Mouse (Mus musculus): ENCODE results near the gene Trim69. TPM values are rescaled to one million over a fixed set of nuclear protein-coding genes. Genes with fewer than 3 reads are reported as not detected.

Gene Trim69
- polyA plus RNA-seq, 1 experiment from 2014 or later, result not detected

- H3K36me3 ChIP-seq, result no peaks in the 10 kb centered on the region
- H3K4me3 ChIP-seq (replicated peaks), result no peak overlapping the region
- H3K4me2 ChIP-seq, result no peak overlapping the region
- no peak for ATAC-seq (ENCODE audit: insufficient number of reproducible peaks, insufficient read depth, low FRiP score, low TSS enrichment, low read depth)
- no peak overlapping the region for H3K27ac ChIP-seq
- no peaks in the 10 kb centered on the region for H3K9me3 ChIP-seq
- no peaks in the 10 kb centered on the region for H3K4me1 ChIP-seq (replicated peaks)
- WGBS, result 86% methylated on average over 6 of the region's 6 CpGs
- no peaks in the 10 kb centered on the region for H3K27me3 ChIP-seq
- no peak overlapping the region for H3K9ac ChIP-seq (replicated peaks)
These were observed 10.8 kb downstream of the Trim69 start for GRCm38 (mm10) chr2:122171292-122171691.

DNA sequence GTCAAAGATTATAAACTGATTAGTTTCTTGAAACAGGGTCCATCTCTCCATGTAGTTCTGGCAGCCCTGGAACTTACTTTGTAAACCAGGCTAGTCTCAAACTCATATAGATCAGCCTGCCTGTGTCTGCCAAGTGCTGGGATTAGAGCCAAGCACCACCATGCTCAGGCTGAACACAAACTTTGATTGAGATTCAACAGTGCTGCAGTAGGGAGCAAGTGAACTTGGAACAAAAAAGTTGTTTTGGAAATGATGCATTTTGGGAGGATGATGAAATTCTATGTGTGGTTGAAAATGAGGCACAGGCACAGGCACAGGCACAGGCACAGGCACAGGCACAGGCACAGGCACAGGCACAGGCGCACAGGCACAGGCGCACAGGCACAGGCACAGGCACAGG lies 11.7 kb downstream of the Trim69 start:
- Histone ChIP-seq H3K9me3 (no peaks in the 10 kb centered on the region), H3K36me3 (no peaks in the 10 kb centered on the region), H3K27me3 (no peaks in the 10 kb centered on the region), H3K9ac (replicated peaks) (no peak overlapping the region), H3K27ac (no peak overlapping the region), H3K4me1 (replicated peaks) (no peaks in the 10 kb centered on the region), H3K4me2 (no peak overlapping the region), H3K4me3 (replicated peaks) (no peak overlapping the region)
- WGBS, result 88% methylated on average over 2 of the region's 2 CpGs
- no peak for ATAC-seq (ENCODE audit: insufficient number of reproducible peaks, insufficient read depth, low FRiP score, low TSS enrichment, low read depth)

- H3K4me3 ChIP-seq (replicated peaks), result no peak overlapping the region
- no peaks in the 10 kb centered on the region for H3K9me3 ChIP-seq
- no peak overlapping the region for H3K27ac ChIP-seq
- no peak overlapping the region for H3K9ac ChIP-seq (replicated peaks)
- no peak overlapping the region for H3K4me2 ChIP-seq
- no peaks in the 10 kb centered on the region for H3K36me3 ChIP-seq
- no peaks in the 10 kb centered on the region for H3K4me1 ChIP-seq (replicated peaks)
- WGBS, result 79% methylated on average over 8 of the region's 8 CpGs
- no peak for ATAC-seq (ENCODE audit: insufficient number of reproducible peaks, insufficient read depth, low FRiP score, low TSS enrichment, low read depth)
- H3K27me3 ChIP-seq, result no peaks in the 10 kb centered on the region
These were observed 19.7 kb downstream of the Trim69 start for GRCm38 (mm10) chr2:122180051-122180822.

GRCm38 (mm10) chr2:122185086-122185485 lies 24.6 kb downstream of the Trim69 start:
- H3K27me3 ChIP-seq, result no peaks in the 10 kb centered on the region
- no peaks in the 10 kb centered on the region for H3K4me1 ChIP-seq (replicated peaks)
- H3K9me3 ChIP-seq, result peaks cover 4% of the 10 kb centered on the region; the same call in 1 of the 2 replicates
- 82% methylated on average over 4 of the region's 4 CpGs for WGBS
- no peak overlapping the region for H3K4me3 ChIP-seq (replicated peaks)
- no peak for ATAC-seq (ENCODE audit: insufficient number of reproducible peaks, insufficient read depth, low FRiP score, low TSS enrichment, low read depth)
- H3K9ac ChIP-seq (replicated peaks), result no peak overlapping the region
- H3K36me3 ChIP-seq, result no peaks in the 10 kb centered on the region
- H3K4me2 ChIP-seq, result no peak overlapping the region
- no peak overlapping the region for H3K27ac ChIP-seq

DNA sequence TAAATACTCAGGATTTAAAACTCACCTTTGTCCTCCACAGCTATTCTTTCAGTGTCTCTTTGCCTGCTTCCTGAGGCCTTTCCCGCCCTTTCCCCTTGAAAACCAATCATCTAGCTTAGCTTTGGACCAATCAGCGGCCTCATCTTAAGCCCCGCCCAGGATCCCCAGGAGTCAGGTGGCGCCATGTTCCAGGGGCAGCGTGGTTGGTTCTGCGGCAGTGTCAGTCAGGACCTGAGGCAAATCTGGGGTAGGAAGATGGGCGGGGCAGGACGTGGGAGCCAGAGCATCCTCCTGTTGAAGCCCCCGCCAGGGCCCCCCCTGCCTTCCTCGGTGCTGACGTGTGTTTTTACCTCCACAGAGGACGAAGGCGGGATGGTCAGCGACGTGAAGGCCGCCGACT lies 25.6 kb downstream of the Trim69 start, which contains the start of the genes Patl2 and Terb2:
Patl2 (minus strand) TSS at position 84 of the 400 bp plus-strand sequence.
Terb2 (plus strand) TSS at position 167 of the 400 bp plus-strand sequence.
- peaks cover 4% of the 10 kb centered on the region; the same call in 1 of the 2 replicates for H3K9me3 ChIP-seq
- H3K27ac ChIP-seq, result no peak within 1 kb of the TSS
- no peaks in the 10 kb centered on the region for H3K27me3 ChIP-seq
- no peak within 1 kb of the TSS for H3K9ac ChIP-seq (replicated peaks)
- 74% methylated on average over 17 of the region's 17 CpGs for WGBS
- no peaks in the 10 kb centered on the region for H3K36me3 ChIP-seq
- no peak for ATAC-seq (ENCODE audit: insufficient number of reproducible peaks, insufficient read depth, low FRiP score, low TSS enrichment, low read depth)
- no peak within 1 kb of the TSS for H3K4me2 ChIP-seq
- no peaks in the 10 kb centered on the region for H3K4me1 ChIP-seq (replicated peaks)
- no peak within 1 kb of the TSS for H3K4me3 ChIP-seq (replicated peaks)

DNA sequence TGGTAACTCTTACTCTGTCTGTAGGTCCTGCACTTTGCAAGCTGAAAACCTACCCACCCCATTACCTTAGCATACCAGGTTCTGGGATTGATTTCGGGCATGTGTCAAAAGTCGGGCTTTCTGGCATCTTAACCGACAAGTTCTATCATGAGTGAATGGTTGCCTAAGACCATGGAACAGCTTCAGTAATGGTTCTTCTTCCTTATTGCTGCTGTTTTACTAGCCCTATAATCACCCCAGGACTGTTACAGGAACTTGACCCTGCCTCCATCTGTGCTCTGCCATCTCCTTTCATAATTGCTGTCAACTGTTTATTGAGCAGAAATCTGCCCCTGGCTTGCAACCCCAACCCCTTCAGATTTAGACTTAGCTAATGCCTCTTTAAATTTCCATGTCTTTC lies 26.3 kb downstream of the Trim69 start:
- H3K27me3 ChIP-seq, result no peaks in the 10 kb centered on the region
- no peaks in the 10 kb centered on the region for H3K4me1 ChIP-seq (replicated peaks)
- H3K27ac ChIP-seq, result no peak overlapping the region
- no peaks in the 10 kb centered on the region for H3K36me3 ChIP-seq
- WGBS, result 63% methylated on average over 3 of the region's 3 CpGs
- no peak overlapping the region for H3K4me3 ChIP-seq (replicated peaks)
- H3K4me2 ChIP-seq, result no peak overlapping the region
- no peak for ATAC-seq (ENCODE audit: insufficient number of reproducible peaks, insufficient read depth, low FRiP score, low TSS enrichment, low read depth)
- H3K9me3 ChIP-seq, result peaks cover 4% of the 10 kb centered on the region; the same call in 1 of the 2 replicates
- H3K9ac ChIP-seq (replicated peaks), result no peak overlapping the region

- no peaks in the 10 kb centered on the region for H3K36me3 ChIP-seq
- ATAC-seq (ENCODE audit: insufficient number of reproducible peaks, insufficient read depth, low FRiP score, low TSS enrichment, low read depth), result no peak
- H3K4me1 ChIP-seq (replicated peaks), result no peaks in the 10 kb centered on the region
- 80% methylated on average over 3 of the region's 3 CpGs for WGBS
- H3K27ac ChIP-seq, result no peak overlapping the region
- H3K27me3 ChIP-seq, result no peaks in the 10 kb centered on the region
- no peak overlapping the region for H3K4me3 ChIP-seq (replicated peaks)
- H3K9ac ChIP-seq (replicated peaks), result no peak overlapping the region
- no peaks in the 10 kb centered on the region for H3K9me3 ChIP-seq
- no peak overlapping the region for H3K4me2 ChIP-seq
These were observed 31.3 kb downstream of the Trim69 start for GRCm38 (mm10) chr2:122191849-122192248.

DNA sequence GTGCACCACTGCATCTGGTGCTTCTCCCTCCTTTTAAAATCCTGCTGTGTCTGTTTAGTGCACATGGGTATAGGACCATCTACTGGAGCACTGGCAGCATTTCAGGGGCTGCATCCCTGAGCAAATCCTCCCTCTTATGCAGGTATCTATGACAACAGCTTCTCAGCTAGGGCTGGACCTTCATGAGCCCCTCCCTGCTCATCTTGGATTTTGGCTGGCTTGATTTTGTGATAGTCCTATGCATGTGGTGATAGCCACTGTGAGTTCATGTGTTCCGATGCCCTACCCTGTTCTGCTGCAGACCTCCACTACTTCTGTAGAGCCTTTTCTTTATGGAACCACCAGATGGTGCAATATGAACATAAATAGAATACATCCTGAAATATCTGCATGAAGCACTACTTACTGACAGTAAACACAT lies 34.0 kb downstream of the Trim69 start:
- Histone ChIP-seq H3K9ac (replicated peaks) (no peak overlapping the region), H3K4me2 (no peak overlapping the region), H3K36me3 (no peaks in the 10 kb centered on the region), H3K4me1 (replicated peaks) (no peaks in the 10 kb centered on the region), H3K4me3 (replicated peaks) (no peak overlapping the region), H3K9me3 (no peaks in the 10 kb centered on the region), H3K27ac (no peak overlapping the region), H3K27me3 (no peaks in the 10 kb centered on the region)
- 42% methylated on average over 1 of the region's 1 CpGs for WGBS
- no peak for ATAC-seq (ENCODE audit: insufficient number of reproducible peaks, insufficient read depth, low FRiP score, low TSS enrichment, low read depth)

DNA sequence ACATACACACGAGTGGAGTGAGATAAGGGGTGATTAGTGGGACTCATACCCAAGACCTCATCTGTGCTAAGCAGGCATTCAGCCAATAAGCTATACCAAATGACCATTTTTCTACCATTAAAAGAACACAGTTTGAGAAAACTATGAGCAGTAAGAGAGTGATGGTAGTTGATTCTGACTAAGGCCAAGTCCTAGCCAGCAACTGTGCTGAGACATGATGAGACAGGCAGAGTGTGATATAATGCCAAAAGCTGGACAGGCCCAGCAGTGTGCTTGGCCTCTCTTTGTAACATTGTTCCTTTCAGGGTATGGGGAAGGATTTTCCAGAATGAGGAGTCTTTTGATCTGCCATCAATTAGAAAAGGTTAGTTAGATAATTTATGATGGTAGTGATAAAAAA lies 41.0 kb downstream of the Trim69 start:
- no peak overlapping the region for H3K27ac ChIP-seq
- H3K27me3 ChIP-seq, result no peaks in the 10 kb centered on the region
- no peaks in the 10 kb centered on the region for H3K36me3 ChIP-seq
- H3K4me2 ChIP-seq, result no peak overlapping the region
- H3K9me3 ChIP-seq, result no peaks in the 10 kb centered on the region
- no peak for ATAC-seq (ENCODE audit: insufficient number of reproducible peaks, insufficient read depth, low FRiP score, low TSS enrichment, low read depth)
- H3K9ac ChIP-seq (replicated peaks), result no peak overlapping the region
- whole genome bisulfite sequencing, result 87% methylated on average over 1 of the region's 1 CpGs
- H3K4me1 ChIP-seq (replicated peaks), result no peaks in the 10 kb centered on the region
- H3K4me3 ChIP-seq (replicated peaks), result no peak overlapping the region

- WGBS, result 47% methylated on average over 2 of the region's 2 CpGs
- Histone ChIP-seq H3K4me1 (replicated peaks) (no peaks in the 10 kb centered on the region), H3K9ac (replicated peaks) (no peak overlapping the region), H3K27ac (no peak overlapping the region), H3K9me3 (no peaks in the 10 kb centered on the region), H3K4me3 (replicated peaks) (no peak overlapping the region), H3K4me2 (no peak overlapping the region), H3K27me3 (no peaks in the 10 kb centered on the region), H3K36me3 (no peaks in the 10 kb centered on the region)
- no peak for ATAC-seq (ENCODE audit: insufficient number of reproducible peaks, insufficient read depth, low FRiP score, low TSS enrichment, low read depth)
These were observed 46.1 kb downstream of the Trim69 start for GRCm38 (mm10) chr2:122206440-122207107.

DNA sequence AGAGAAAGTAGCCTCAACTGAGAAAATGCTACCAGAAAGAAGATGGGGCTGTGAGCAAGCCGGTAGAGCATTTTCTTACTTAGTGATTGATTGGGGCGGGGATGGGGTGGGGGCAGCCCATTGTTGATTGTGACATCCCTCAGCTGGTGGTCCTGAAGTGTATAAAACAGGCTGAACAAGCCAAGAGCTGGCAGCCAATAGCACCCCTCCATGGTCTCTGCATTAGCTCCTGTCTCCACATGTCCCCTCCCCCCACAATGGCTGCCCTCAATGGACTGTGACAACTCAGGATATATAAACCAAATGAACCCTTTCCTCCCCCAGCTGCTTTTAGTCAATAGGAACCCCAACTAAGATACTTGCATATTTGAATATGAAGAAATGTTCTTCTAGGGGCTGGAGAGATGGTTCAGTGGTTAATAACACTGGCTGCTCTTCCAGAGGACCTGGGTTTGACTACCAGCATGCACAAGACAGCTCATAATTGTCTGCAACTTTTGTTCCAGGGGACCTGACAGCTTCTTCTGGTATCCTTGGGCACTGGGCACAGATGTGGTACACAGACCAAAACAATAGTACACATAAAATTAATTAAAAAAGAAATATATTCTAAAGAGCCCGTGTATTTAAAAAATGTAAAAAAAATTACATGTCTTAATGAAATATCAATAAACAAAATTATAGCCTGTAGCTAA lies 50.2 kb downstream of the Trim69 start:
- Histone ChIP-seq H3K36me3 (no peaks in the 10 kb centered on the region), H3K4me1 (replicated peaks) (no peaks in the 10 kb centered on the region), H3K27me3 (no peaks in the 10 kb centered on the region), H3K4me2 (no peak overlapping the region), H3K27ac (no peak overlapping the region), H3K4me3 (replicated peaks) (no peak overlapping the region), H3K9me3 (no peaks in the 10 kb centered on the region), H3K9ac (replicated peaks) (no peak overlapping the region)
- no peak for ATAC-seq (ENCODE audit: insufficient number of reproducible peaks, insufficient read depth, low FRiP score, low TSS enrichment, low read depth)
- 71% methylated on average over 3 of the region's 3 CpGs for WGBS

Measured in limb, embryonic 12.5 days (tissue).